Mouse (Mus musculus): ENCODE data around the gene Cd163l1. TPM values are rescaled to one million over a fixed set of nuclear protein-coding genes. Genes with fewer than 3 reads are reported as not detected.

Gene Cd163l1
- polyA plus RNA-seq, 1 experiment = 0.66 TPM

GRCm38 (mm10) chr7:140186646-140187620 lies 31.1 kb upstream of the Cd163l1 start:
- Histone ChIP-seq H3K27ac (ENCODE audit: insufficient read depth, low read depth, low read length) (no peak overlapping the region; the same call in 1 of the 2 replicates), H3K27me3 (replicated peaks; ENCODE audit: control insufficient read depth, insufficient read depth, low read length) (no peaks in the 10 kb centered on the region), H3K4me1 (ENCODE audit: control insufficient read depth, insufficient read depth, low read length) (no peaks in the 10 kb centered on the region; the same call in 1 of the 2 replicates), H3K4me3 (ENCODE audit: insufficient read depth, low read depth, low read length) (no peak overlapping the region), H3K36me3 (ENCODE audit: control insufficient read depth, insufficient read depth, low read length) (no peaks in the 10 kb centered on the region)
- no peak for TF ChIP-seq POLR2A (IDR thresholded peaks at IDR 0.05; ENCODE audit: low read depth, low read length)
- TF ChIP-seq CTCF (conservative IDR thresholded peaks at IDR 0.05; ENCODE audit: insufficient read depth, insufficient read length, low read depth, low read length) = peak; percentile 91
- 48% methylated on average over 18 of the region's 18 CpGs for WGBS
- DNase-seq = peak; percentile 87

- no peak for TF ChIP-seq POLR2A (IDR thresholded peaks at IDR 0.05; ENCODE audit: low read depth, low read length)
- TF ChIP-seq CTCF (conservative IDR thresholded peaks at IDR 0.05; ENCODE audit: insufficient read depth, insufficient read length, low read depth, low read length) = no peak
- DNase-seq = no peak
- Histone ChIP-seq H3K36me3 (ENCODE audit: control insufficient read depth, insufficient read depth, low read length) (no peaks in the 10 kb centered on the region), H3K4me1 (ENCODE audit: control insufficient read depth, insufficient read depth, low read length) (no peaks in the 10 kb centered on the region; the same call in 1 of the 2 replicates), H3K27me3 (replicated peaks; ENCODE audit: control insufficient read depth, insufficient read depth, low read length) (no peaks in the 10 kb centered on the region), H3K4me3 (ENCODE audit: insufficient read depth, low read depth, low read length) (no peak overlapping the region), H3K27ac (ENCODE audit: insufficient read depth, low read depth, low read length) (no peak overlapping the region)
- 82% methylated on average over 7 of the region's 7 CpGs for WGBS
These were observed 30.2 kb upstream of the Cd163l1 start for GRCm38 (mm10) chr7:140187721-140188390.

- H3K36me3 ChIP-seq (ENCODE audit: control insufficient read depth, insufficient read depth, low read length) = no peaks in the 10 kb centered on the region
- no peak overlapping the region for H3K27ac ChIP-seq (ENCODE audit: insufficient read depth, low read depth, low read length)
- H3K4me1 ChIP-seq (ENCODE audit: control insufficient read depth, insufficient read depth, low read length) = no peaks in the 10 kb centered on the region; the same call in 1 of the 2 replicates
- H3K27me3 ChIP-seq (replicated peaks; ENCODE audit: control insufficient read depth, insufficient read depth, low read length) = no peaks in the 10 kb centered on the region
- no peak overlapping the region for H3K4me3 ChIP-seq (ENCODE audit: insufficient read depth, low read depth, low read length)
- 64% methylated on average over 4 of the region's 4 CpGs for WGBS
- DNase-seq = no peak
- no peak for TF ChIP-seq CTCF (conservative IDR thresholded peaks at IDR 0.05; ENCODE audit: insufficient read depth, insufficient read length, low read depth, low read length)
These were observed 29.4 kb upstream of the Cd163l1 start for GRCm38 (mm10) chr7:140188391-140189328.

GRCm38 (mm10) chr7:140190435-140190834 lies 27.6 kb upstream of the Cd163l1 start:
- no peaks in the 10 kb centered on the region for H3K36me3 ChIP-seq (ENCODE audit: control insufficient read depth, insufficient read depth, low read length)
- no peak overlapping the region for H3K27ac ChIP-seq (ENCODE audit: insufficient read depth, low read depth, low read length)
- 88% methylated on average over 1 of the region's 1 CpGs for WGBS
- no peaks in the 10 kb centered on the region for H3K27me3 ChIP-seq (replicated peaks; ENCODE audit: control insufficient read depth, insufficient read depth, low read length)
- no peak for TF ChIP-seq POLR2A (IDR thresholded peaks at IDR 0.05; ENCODE audit: low read depth, low read length)
- H3K4me3 ChIP-seq (ENCODE audit: insufficient read depth, low read depth, low read length) = no peak overlapping the region
- DNase-seq = no peak
- H3K4me1 ChIP-seq (ENCODE audit: control insufficient read depth, insufficient read depth, low read length) = no peaks in the 10 kb centered on the region

GRCm38 (mm10) chr7:140192445-140192844 lies 25.6 kb upstream of the Cd163l1 start:
- TF ChIP-seq POLR2A (IDR thresholded peaks at IDR 0.05; ENCODE audit: low read depth, low read length) (no peak), CTCF (conservative IDR thresholded peaks at IDR 0.05; ENCODE audit: insufficient read depth, insufficient read length, low read depth, low read length) (no peak)
- Histone ChIP-seq H3K27me3 (replicated peaks; ENCODE audit: control insufficient read depth, insufficient read depth, low read length) (no peaks in the 10 kb centered on the region), H3K36me3 (ENCODE audit: control insufficient read depth, insufficient read depth, low read length) (no peaks in the 10 kb centered on the region), H3K4me3 (ENCODE audit: insufficient read depth, low read depth, low read length) (no peak overlapping the region), H3K4me1 (ENCODE audit: control insufficient read depth, insufficient read depth, low read length) (no peaks in the 10 kb centered on the region), H3K27ac (ENCODE audit: insufficient read depth, low read depth, low read length) (no peak overlapping the region)
- DNase-seq = no peak
- 57% methylated on average over 2 of the region's 2 CpGs for WGBS

- Histone ChIP-seq H3K4me1 (ENCODE audit: control insufficient read depth, insufficient read depth, low read length) (no peaks in the 10 kb centered on the region), H3K4me3 (ENCODE audit: insufficient read depth, low read depth, low read length) (no peak overlapping the region), H3K27me3 (replicated peaks; ENCODE audit: control insufficient read depth, insufficient read depth, low read length) (no peaks in the 10 kb centered on the region), H3K27ac (ENCODE audit: insufficient read depth, low read depth, low read length) (no peak overlapping the region), H3K36me3 (ENCODE audit: control insufficient read depth, insufficient read depth, low read length) (no peaks in the 10 kb centered on the region)
- 81% methylated on average over 2 of the region's 2 CpGs for WGBS
- no peak for TF ChIP-seq CTCF (conservative IDR thresholded peaks at IDR 0.05; ENCODE audit: insufficient read depth, insufficient read length, low read depth, low read length)
- no peak for TF ChIP-seq POLR2A (IDR thresholded peaks at IDR 0.05; ENCODE audit: low read depth, low read length)
- DNase-seq = no peak
These were observed 25.2 kb upstream of the Cd163l1 start for GRCm38 (mm10) chr7:140192851-140193250.
